Mouse (Mus musculus): ENCODE measurements around the gene Stx6. TPM values are rescaled to one million over a fixed set of nuclear protein-coding genes. Genes with fewer than 3 reads are reported as not detected.
A peak's percentile ranks its signal among the peaks of the same experiment; 100 is the strongest.

The Stx6 gene
- polyA plus RNA-seq, 1 experiment from 2014 or later = 69.7 TPM

GRCm38 (mm10) chr1:155243797-155244770 lies 85.6 kb downstream of the Stx6 start, which contains the start of gene BC034090:
BC034090 (minus strand) TSS chr1:155244444.
- peak within 1 kb of the TSS; percentile 93 for H3K9ac ChIP-seq (ENCODE audit: low read depth, low read length)
- H3K36me3 ChIP-seq (ENCODE audit: control insufficient read depth, insufficient read depth, low read length) = peaks cover 18% of the 10 kb centered on the region; the same call in 1 of the 2 replicates
- H3K4me1 ChIP-seq (ENCODE audit: control insufficient read depth, insufficient read depth, low read length) = no peaks in the 10 kb centered on the region
- H3K9me3 ChIP-seq (ENCODE audit: control insufficient read depth, low read length) = no peaks in the 10 kb centered on the region
- ATAC-seq (ENCODE audit: low read depth) = peak; percentile 75
- 2% methylated on average over 44 of the region's 85 CpGs for WGBS
- H3K4me2 ChIP-seq (ENCODE audit: low read depth, low read length) = peak within 1 kb of the TSS; percentile 85
- peak within 1 kb of the TSS; percentile 66 for H3K4me3 ChIP-seq (ENCODE audit: low read depth, low read length)
- no peaks in the 10 kb centered on the region for H3K27me3 ChIP-seq (replicated peaks; ENCODE audit: control insufficient read depth, insufficient read depth, low read length)
- H3K27ac ChIP-seq (replicated peaks; ENCODE audit: low read depth, low read length) = peak within 1 kb of the TSS; percentile 81
- DNase-seq (ENCODE audit: low spot score) = peak; percentile 47

- Histone ChIP-seq H3K9ac (ENCODE audit: low read depth, low read length) (peak overlapping the region; percentile 93), H3K4me2 (ENCODE audit: low read depth, low read length) (peak overlapping the region; percentile 85), H3K27me3 (replicated peaks; ENCODE audit: control insufficient read depth, insufficient read depth, low read length) (no peaks in the 10 kb centered on the region), H3K9me3 (ENCODE audit: control insufficient read depth, low read length) (no peaks in the 10 kb centered on the region), H3K36me3 (ENCODE audit: control insufficient read depth, insufficient read depth, low read length) (peaks cover 18% of the 10 kb centered on the region; the same call in 1 of the 2 replicates), H3K4me3 (ENCODE audit: low read depth, low read length) (peak overlapping the region; percentile 66), H3K4me1 (ENCODE audit: control insufficient read depth, insufficient read depth, low read length) (no peaks in the 10 kb centered on the region), H3K27ac (replicated peaks; ENCODE audit: low read depth, low read length) (peak overlapping the region; percentile 81)
- 8% methylated on average over 16 of the region's 29 CpGs for WGBS
- ATAC-seq (ENCODE audit: low read depth) (peak; percentile 38), DNase-seq (ENCODE audit: low spot score) (peak; percentile 31)
These were observed 86.3 kb downstream of the Stx6 start for GRCm38 (mm10) chr1:155244771-155245211.

- DNase-seq (ENCODE audit: low spot score) (no peak), ATAC-seq (ENCODE audit: low read depth) (no peak)
- Histone ChIP-seq H3K4me1 (ENCODE audit: control insufficient read depth, insufficient read depth, low read length) (no peaks in the 10 kb centered on the region), H3K36me3 (ENCODE audit: control insufficient read depth, insufficient read depth, low read length) (peaks cover 12% of the 10 kb centered on the region; the same call in 1 of the 2 replicates), H3K4me2 (ENCODE audit: low read depth, low read length) (peak overlapping the region; percentile 85), H3K4me3 (ENCODE audit: low read depth, low read length) (0 out of 2 replicates have a peak overlapping the region, but pooled peaks have one; percentile 66), H3K9me3 (ENCODE audit: control insufficient read depth, low read length) (no peaks in the 10 kb centered on the region), H3K27ac (replicated peaks; ENCODE audit: low read depth, low read length) (no peak overlapping the region), H3K27me3 (replicated peaks; ENCODE audit: control insufficient read depth, insufficient read depth, low read length) (no peaks in the 10 kb centered on the region), H3K9ac (ENCODE audit: low read depth, low read length) (peak overlapping the region; percentile 93; the same call in 1 of the 2 replicates)
- 65% methylated on average over 6 of the region's 7 CpGs for WGBS
These were observed 87.0 kb downstream of the Stx6 start for GRCm38 (mm10) chr1:155245516-155245915.

GRCm38 (mm10) chr1:155247441-155247840 lies 88.9 kb downstream of the Stx6 start:
- H3K4me3 ChIP-seq (ENCODE audit: low read depth, low read length) = no peak overlapping the region
- no peak overlapping the region for H3K4me2 ChIP-seq (ENCODE audit: low read depth, low read length)
- no peak overlapping the region for H3K27ac ChIP-seq (replicated peaks; ENCODE audit: low read depth, low read length)
- no peak for DNase-seq (ENCODE audit: low spot score)
- no peaks in the 10 kb centered on the region for H3K36me3 ChIP-seq (ENCODE audit: control insufficient read depth, insufficient read depth, low read length)
- ATAC-seq (ENCODE audit: low read depth) = no peak
- no peaks in the 10 kb centered on the region for H3K9me3 ChIP-seq (ENCODE audit: control insufficient read depth, low read length)
- H3K9ac ChIP-seq (ENCODE audit: low read depth, low read length) = no peak overlapping the region
- H3K27me3 ChIP-seq (replicated peaks; ENCODE audit: control insufficient read depth, insufficient read depth, low read length) = no peaks in the 10 kb centered on the region
- WGBS = 22% methylated on average over 5 of the region's 5 CpGs
- H3K4me1 ChIP-seq (ENCODE audit: control insufficient read depth, insufficient read depth, low read length) = no peaks in the 10 kb centered on the region

GRCm38 (mm10) chr1:155248041-155248440 lies 89.5 kb downstream of the Stx6 start:
- Histone ChIP-seq H3K36me3 (ENCODE audit: control insufficient read depth, insufficient read depth, low read length) (no peaks in the 10 kb centered on the region), H3K4me2 (ENCODE audit: low read depth, low read length) (no peak overlapping the region), H3K4me1 (ENCODE audit: control insufficient read depth, insufficient read depth, low read length) (no peaks in the 10 kb centered on the region), H3K9ac (ENCODE audit: low read depth, low read length) (no peak overlapping the region), H3K27me3 (replicated peaks; ENCODE audit: control insufficient read depth, insufficient read depth, low read length) (no peaks in the 10 kb centered on the region), H3K27ac (replicated peaks; ENCODE audit: low read depth, low read length) (no peak overlapping the region), H3K9me3 (ENCODE audit: control insufficient read depth, low read length) (no peaks in the 10 kb centered on the region), H3K4me3 (ENCODE audit: low read depth, low read length) (no peak overlapping the region)
- no peak for ATAC-seq (ENCODE audit: low read depth)
- 52% methylated on average over 5 of the region's 5 CpGs for WGBS
- DNase-seq (ENCODE audit: low spot score) = no peak

GRCm38 (mm10) chr1:155249896-155250295 lies 91.4 kb downstream of the Stx6 start:
- H3K4me2 ChIP-seq (ENCODE audit: low read depth, low read length) = no peak overlapping the region
- no peak for DNase-seq (ENCODE audit: low spot score)
- H3K27ac ChIP-seq (replicated peaks; ENCODE audit: low read depth, low read length) = no peak overlapping the region
- no peak overlapping the region for H3K4me3 ChIP-seq (ENCODE audit: low read depth, low read length)
- no peaks in the 10 kb centered on the region for H3K27me3 ChIP-seq (replicated peaks; ENCODE audit: control insufficient read depth, insufficient read depth, low read length)
- H3K4me1 ChIP-seq (ENCODE audit: control insufficient read depth, insufficient read depth, low read length) = no peaks in the 10 kb centered on the region
- H3K36me3 ChIP-seq (ENCODE audit: control insufficient read depth, insufficient read depth, low read length) = no peaks in the 10 kb centered on the region
- H3K9ac ChIP-seq (ENCODE audit: low read depth, low read length) = no peak overlapping the region
- no peaks in the 10 kb centered on the region for H3K9me3 ChIP-seq (ENCODE audit: control insufficient read depth, low read length)
- ATAC-seq (ENCODE audit: low read depth) = no peak
- WGBS = 46% methylated on average over 5 of the region's 5 CpGs

GRCm38 (mm10) chr1:155250531-155251135 lies 92.1 kb downstream of the Stx6 start:
- DNase-seq (ENCODE audit: low spot score) = no peak
- H3K4me2 ChIP-seq (ENCODE audit: low read depth, low read length) = no peak overlapping the region
- H3K4me1 ChIP-seq (ENCODE audit: control insufficient read depth, insufficient read depth, low read length) = no peaks in the 10 kb centered on the region
- ATAC-seq (ENCODE audit: low read depth) = no peak
- no peak overlapping the region for H3K27ac ChIP-seq (replicated peaks; ENCODE audit: low read depth, low read length)
- 44% methylated on average over 4 of the region's 4 CpGs for WGBS
- no peak overlapping the region for H3K9ac ChIP-seq (ENCODE audit: low read depth, low read length)
- no peaks in the 10 kb centered on the region for H3K27me3 ChIP-seq (replicated peaks; ENCODE audit: control insufficient read depth, insufficient read depth, low read length)
- no peaks in the 10 kb centered on the region for H3K9me3 ChIP-seq (ENCODE audit: control insufficient read depth, low read length)
- H3K36me3 ChIP-seq (ENCODE audit: control insufficient read depth, insufficient read depth, low read length) = no peaks in the 10 kb centered on the region
- no peak overlapping the region for H3K4me3 ChIP-seq (ENCODE audit: low read depth, low read length)

- H3K36me3 ChIP-seq (ENCODE audit: control insufficient read depth, insufficient read depth, low read length) = no peaks in the 10 kb centered on the region
- no peaks in the 10 kb centered on the region for H3K9me3 ChIP-seq (ENCODE audit: control insufficient read depth, low read length)
- ATAC-seq (ENCODE audit: low read depth) = no peak
- H3K4me2 ChIP-seq (ENCODE audit: low read depth, low read length) = no peak overlapping the region
- no peak for DNase-seq (ENCODE audit: low spot score)
- H3K4me1 ChIP-seq (ENCODE audit: control insufficient read depth, insufficient read depth, low read length) = no peaks in the 10 kb centered on the region
- H3K9ac ChIP-seq (ENCODE audit: low read depth, low read length) = no peak overlapping the region
- WGBS = 73% methylated on average over 5 of the region's 5 CpGs
- no peak overlapping the region for H3K4me3 ChIP-seq (ENCODE audit: low read depth, low read length)
- H3K27me3 ChIP-seq (replicated peaks; ENCODE audit: control insufficient read depth, insufficient read depth, low read length) = no peaks in the 10 kb centered on the region
- H3K27ac ChIP-seq (replicated peaks; ENCODE audit: low read depth, low read length) = no peak overlapping the region
These were observed 93.1 kb downstream of the Stx6 start for GRCm38 (mm10) chr1:155251596-155251995.

Data from embryonic facial prominence, embryonic 14.5 days (tissue).